Mouse (Mus musculus): Measurements from ENCODE around the gene Tsc2. TPM values are rescaled to one million over a fixed set of nuclear protein-coding genes. Genes with fewer than 3 reads are reported as not detected.

Tsc2 gene
- total RNA-seq, 2 experiments from 2014 or later, result 32.4 to 60.9 TPM

DNA sequence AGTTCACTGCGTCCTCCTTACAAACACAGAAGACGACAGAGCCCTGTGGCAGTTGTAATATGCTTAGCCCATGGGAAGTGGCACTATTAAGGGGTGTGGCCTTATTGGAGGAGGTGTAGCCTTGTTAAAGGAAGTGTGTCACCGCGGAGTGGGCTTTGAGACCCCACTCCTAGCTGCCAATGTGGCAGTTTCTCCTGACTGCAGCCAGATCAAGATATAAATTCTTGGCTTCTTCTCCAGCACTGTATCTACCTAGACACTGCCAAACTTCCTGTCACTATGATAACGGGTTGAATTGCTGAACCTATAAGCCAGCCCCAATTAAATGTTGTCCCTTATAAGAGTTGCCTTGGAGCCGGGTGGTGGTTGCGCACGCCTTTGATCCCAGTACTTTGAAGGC is 7.0 kb downstream of the Tsc2 start:
- no peak for ATAC-seq (ENCODE audit: poor library complexity, severe bottlenecking)

GRCm38 (mm10) chr17:24617561-24618194 is 14.8 kb downstream of the Tsc2 start:
- ATAC-seq (ENCODE audit: poor library complexity, severe bottlenecking), result peak; percentile 63

DNA sequence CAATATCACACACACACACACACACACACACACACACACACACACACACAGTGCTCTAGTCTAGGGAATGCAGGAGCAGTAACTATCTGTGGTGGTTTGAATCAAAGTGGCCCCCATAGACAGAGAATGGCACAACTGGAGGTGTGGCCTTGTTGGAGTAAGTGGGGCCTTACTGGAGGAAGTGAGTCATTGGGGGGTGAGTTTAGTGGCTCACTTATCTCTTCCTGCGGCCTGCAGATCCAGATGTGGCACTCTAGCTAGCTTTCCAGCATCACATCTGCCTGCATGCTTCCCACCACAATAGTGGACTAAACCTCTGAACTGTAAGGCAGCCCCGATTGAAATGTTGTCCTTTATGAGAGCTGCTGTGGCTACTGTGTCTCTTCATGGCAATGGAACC is 21.7 kb downstream of the Tsc2 start:
- ATAC-seq (ENCODE audit: poor library complexity, severe bottlenecking), result peak; percentile 57

GRCm38 (mm10) chr17:24608874-24609273 is 23.6 kb downstream of the Tsc2 start:
- peak; percentile 40; the same call in 1 of the 2 replicates for ATAC-seq (ENCODE audit: poor library complexity, severe bottlenecking)

GRCm38 (mm10) chr17:24608370-24608769 is 24.1 kb downstream of the Tsc2 start:
- no peak for ATAC-seq (ENCODE audit: poor library complexity, severe bottlenecking)

DNA sequence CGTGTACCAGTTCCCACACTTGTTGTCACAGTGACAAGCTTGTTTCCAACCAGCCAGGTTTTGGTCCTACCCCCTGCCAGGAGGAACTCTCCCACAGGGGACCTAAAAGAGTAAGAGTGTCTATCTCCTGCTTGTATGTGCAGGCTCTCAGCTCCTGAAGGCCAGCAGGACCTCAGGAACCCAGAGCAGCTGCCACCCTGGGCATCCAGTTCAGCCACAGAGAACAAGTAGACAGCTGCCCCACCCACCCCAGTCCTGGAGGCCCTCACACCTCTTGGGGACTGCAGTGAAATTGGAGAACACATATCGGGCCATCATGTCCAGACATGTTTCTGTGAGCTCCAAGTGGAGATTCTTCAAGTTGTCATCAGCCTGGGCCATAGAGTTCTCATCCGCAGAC is 27.9 kb downstream of the Tsc2 start:
- ATAC-seq (ENCODE audit: poor library complexity, severe bottlenecking), result no peak

DNA sequence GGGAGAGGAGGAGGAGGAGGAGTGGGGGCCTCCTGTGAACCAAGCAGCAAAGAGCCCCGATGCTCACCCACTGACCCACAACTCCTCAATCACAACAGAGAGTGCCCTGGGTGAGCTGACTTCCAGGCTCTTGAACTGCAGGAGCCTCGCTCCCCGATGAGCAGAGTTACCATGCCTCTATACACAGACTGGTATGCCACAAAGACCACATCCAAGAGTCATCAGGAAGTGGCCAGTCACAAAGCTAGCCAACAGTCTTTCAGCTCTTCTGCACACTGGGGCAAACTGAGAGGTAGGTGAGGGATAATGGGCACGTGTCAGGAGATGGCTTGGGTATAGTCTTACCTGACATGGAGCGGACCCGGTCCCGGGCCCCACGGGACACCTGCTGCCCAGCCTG is 28.5 kb downstream of the Tsc2 start:
- peak; percentile 52 for ATAC-seq (ENCODE audit: poor library complexity, severe bottlenecking)

GRCm38 (mm10) chr17:24600502-24600901 is 31.9 kb downstream of the Tsc2 start:
- ATAC-seq (ENCODE audit: poor library complexity, severe bottlenecking), result no peak

- no peak for ATAC-seq (ENCODE audit: poor library complexity, severe bottlenecking)
These were observed 34.4 kb downstream of the Tsc2 start for GRCm38 (mm10) chr17:24597989-24598388.

DNA sequence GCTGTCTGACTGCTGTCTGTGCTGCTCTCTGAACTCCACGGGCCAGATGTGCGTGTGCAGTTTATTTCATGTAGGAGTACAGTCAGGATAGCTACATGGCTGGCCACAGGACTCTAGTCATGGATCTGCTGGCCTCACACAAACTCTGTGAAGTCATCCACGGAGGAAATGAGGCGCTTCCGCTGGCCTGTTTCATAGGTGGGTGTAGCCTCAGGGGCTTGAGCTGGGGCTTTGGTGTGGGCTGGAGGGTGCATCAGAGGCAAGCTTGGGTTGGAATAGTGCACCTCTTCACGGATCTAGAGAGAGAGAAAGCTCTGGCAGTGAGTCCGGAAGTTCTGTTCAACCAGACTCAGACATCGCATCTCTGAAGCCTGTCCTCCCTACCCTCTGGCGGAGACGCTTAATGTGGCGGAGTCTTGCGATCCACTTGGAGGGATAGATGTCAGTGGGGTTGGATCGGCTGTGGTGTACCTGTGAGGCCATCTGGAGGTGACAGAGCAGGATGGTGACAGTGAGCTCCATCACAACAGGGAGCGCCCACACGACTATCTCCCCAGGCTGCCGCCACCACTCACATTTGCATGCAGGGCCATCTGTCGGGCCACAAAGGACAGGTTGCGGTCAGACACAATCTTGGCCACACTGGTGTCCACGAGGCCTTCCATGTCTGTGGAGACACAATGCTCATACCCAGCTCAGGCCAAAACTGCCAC is 35.8 kb downstream of the Tsc2 start:
- ATAC-seq (ENCODE audit: poor library complexity, severe bottlenecking), result no peak

DNA sequence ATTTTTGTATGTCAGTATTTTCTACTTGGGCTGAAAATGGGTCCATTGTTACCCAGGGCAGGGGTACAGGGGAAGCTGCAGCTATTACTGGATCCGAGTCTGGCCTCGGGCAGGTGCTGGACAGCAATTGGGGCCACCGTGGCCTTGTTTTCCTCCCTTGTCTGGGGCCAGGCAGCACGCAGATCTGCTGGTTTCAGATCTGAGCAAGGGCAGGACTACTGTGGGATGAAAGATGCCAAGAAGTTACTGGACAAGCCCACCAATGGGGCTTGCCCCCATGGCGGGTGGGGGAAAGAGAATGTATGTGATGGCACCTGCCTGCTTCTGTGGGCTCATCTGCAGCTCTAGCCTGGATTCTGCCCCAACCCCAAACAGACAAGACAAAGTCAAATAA is 36.4 kb downstream of the Tsc2 start:
- no peak for ATAC-seq (ENCODE audit: poor library complexity, severe bottlenecking)

GRCm38 (mm10) chr17:24595126-24596072 is 37.0 kb downstream of the Tsc2 start:
- ATAC-seq (ENCODE audit: poor library complexity, severe bottlenecking), result no peak

DNA sequence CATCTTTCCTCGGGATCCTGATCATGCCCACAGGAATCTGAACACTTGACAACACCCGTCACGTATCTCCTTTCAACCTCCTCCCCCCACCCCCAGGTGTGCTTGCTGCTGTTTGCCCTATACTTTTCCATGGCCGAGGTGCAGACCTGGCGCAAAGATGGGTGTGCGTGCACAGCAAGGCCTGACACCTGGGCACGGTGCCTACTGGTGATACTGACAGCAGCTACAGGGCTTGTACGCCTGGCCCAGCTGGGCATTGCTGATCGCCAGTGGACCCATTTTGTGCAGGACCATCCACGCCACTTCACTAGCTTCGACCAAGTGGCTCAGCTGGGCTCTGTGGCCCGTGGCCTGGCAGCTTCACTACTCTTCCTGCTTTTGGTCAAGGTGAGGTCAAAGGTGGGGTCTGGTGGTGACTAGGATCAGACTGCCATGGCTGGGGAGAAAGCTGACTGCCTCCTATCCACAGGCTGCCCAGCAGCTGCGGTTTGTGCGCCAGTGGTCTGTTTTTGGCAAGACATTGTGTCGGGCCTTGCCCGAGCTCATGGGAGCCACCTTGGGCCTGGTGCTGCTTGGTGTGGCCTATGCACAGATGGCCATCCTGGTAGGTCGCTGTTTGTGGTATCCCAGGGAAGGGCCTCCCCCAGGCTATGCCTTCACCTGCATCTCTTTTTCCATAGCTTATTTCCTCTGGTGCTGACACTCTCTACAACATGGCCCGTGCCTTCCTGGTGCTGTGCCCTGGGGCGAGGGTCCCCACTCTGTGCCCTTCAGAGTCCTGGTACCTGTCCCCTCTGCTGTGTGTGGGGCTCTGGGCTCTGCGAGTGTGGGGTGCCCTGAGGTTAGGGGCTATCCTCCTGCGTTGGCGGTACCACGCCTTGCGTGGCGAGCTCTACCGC is 38.2 kb downstream of the Tsc2 start:
- ATAC-seq (ENCODE audit: poor library complexity, severe bottlenecking), result no peak

DNA sequence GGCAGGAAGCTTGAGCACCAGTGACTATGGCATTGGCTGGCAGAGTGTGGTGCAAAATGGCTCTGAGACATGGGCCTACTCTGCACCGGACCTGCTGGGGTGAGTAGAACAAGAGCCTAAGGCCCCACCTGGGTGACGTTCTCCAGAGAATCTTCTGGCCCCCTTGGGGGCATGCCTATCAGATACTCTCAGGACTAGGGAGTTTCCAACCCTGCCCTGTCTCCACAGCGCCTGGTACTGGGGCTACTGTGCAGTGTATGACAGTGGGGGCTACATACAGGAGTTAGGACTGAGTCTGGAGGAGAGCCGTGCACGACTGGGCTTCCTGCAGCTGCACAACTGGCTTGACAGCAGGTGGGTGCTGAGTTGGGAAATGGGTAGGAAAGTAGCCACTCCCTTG is 39.2 kb downstream of the Tsc2 start:
- ATAC-seq (ENCODE audit: poor library complexity, severe bottlenecking), result no peak

DNA sequence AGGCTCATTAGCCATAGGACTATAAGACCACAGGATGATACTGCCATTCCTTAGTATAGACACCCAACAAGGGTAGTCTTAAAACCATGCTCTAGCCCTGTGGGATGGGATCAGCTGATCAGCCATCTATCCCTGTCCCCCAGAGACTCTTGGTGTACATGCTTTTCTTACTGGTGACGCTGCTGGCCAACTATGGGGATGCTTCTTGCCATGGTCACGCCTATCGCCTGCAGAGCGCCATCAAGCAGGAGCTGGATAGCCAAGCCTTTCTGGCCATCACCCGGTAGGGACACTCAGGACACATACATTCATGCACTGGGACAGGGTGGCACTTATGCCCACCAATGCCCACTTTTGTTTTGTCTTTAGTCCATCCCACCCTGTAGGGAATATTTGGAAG is 40.7 kb downstream of the Tsc2 start:
- ATAC-seq (ENCODE audit: poor library complexity, severe bottlenecking), result no peak

DNA sequence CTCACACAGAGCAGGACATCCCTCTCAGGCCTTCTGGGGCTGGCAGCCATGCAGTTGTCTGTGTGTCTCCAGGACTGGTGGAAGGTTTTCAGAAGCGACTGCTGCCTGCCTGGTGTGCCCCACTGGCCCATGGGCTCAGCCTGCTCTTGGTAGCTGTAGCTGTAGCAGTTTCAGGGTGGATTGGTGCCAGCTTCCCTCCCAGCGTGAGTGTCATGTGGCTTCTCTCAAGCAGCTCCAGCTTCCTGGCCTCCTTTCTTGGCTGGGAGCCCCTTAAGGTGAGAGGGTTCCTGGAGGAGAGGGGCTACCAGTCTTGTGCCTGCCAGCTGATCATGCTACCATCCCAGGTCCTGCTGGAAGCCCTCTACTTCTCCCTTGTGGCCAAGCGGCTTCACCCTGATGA is 41.5 kb downstream of the Tsc2 start:
- ATAC-seq (ENCODE audit: poor library complexity, severe bottlenecking), result no peak

GRCm38 (mm10) chr17:24586532-24586931 is 45.9 kb downstream of the Tsc2 start:
- no peak for ATAC-seq (ENCODE audit: poor library complexity, severe bottlenecking)

DNA sequence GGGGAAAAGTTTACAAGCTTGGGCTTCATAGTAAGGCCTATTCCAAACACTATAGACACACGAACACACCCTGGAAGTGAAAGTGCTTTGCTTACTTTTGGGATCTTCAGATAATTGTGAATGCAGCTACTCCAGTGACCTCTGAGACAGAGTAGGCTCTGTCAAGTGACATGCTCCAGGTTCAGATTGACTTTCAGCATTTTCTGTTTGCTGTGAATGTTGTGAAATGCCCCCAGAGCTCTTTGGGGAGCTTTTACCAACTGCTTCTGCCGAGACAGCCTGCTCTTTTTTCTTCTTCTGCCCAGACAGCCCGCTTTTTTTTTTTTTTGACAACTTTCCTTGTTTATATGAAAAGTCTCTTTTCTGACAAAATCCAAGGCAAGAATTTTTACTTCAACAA is 47.9 kb downstream of the Tsc2 start:
- no peak for ATAC-seq (ENCODE audit: poor library complexity, severe bottlenecking)

- peak; percentile 63 for ATAC-seq (ENCODE audit: poor library complexity, severe bottlenecking)
These were observed 48.6 kb downstream of the Tsc2 start for GRCm38 (mm10) chr17:24583599-24584460.

DNA sequence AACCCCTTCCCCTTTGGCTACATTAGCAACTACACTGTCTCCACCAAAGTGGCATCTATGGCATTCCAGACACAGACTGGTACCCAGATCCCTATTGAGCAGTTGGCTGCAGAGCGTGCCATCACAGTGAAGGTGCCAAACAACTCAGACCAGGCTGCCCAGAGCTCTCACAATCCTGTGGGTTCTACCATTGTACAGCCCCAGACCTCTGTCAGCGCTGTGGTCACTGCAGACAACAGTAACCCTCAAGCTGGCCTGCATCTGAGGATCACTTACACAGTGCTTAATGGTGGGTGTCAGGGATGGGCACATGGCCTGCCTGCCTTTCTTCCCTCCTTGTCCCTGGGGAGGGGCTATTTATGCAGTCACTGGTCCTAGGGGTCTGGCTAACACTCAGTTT is 52.1 kb downstream of the Tsc2 start:
- no peak for ATAC-seq (ENCODE audit: poor library complexity, severe bottlenecking)

All from megakaryocyte, adult 5-6 weeks (primary cell).